Comparison of ENCODE assay signal across 1 mouse cellular context in the genomic region with DNA sequence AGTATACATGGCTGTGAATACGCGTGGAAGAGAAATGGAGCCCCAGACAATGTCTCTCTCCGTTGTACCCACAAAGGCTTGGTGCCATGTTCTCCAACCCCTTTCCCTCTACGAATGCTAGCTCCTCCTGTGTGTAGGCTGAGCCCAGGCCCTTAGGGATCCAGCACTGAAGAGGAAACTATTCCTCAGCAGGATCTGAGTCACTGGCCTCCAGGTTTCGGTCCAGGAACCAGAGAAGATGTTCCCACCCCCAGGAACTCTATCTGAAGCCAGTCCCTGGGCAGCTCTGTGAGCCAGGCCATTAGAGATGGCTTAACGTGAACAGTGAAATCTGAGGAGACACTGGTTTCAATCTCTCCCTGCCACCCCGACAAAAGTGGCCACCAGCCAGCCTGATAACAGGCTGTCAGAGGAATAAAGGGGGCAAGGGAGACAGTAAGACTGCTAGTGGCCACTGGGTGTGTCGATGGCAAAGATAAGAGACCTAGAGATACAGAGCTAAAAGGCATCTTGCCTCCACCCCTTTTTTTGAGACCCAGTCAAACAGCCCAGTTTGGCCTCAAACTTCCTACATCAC.
TF ChIP-seq lines count a peak whose summit lies in the region.

No protein-coding gene starts in this region.

TF ChIP-seq in MEL, 35 proteins besides CTCF, POLR2A, EP300 and RAD21 (continued from another document):
- TF ChIP-seq E2F4 (IDR thresholded peaks at IDR 0.05; ENCODE audit: borderline replicate concordance, low read depth, low read length), result no peak
- no peak for TF ChIP-seq SMC3 (IDR thresholded peaks at IDR 0.05; ENCODE audit: low read depth, low read length)
- TF ChIP-seq RCOR1 (IDR thresholded peaks at IDR 0.05; ENCODE audit: low read depth, low read length), result peak; percentile 69
- no peak for TF ChIP-seq UBTF (IDR thresholded peaks at IDR 0.05; ENCODE audit: borderline replicate concordance, insufficient read depth, low read depth, low read length)
- no peak for TF ChIP-seq TAL1 (IDR thresholded peaks at IDR 0.05; ENCODE audit: low read length)
- TF ChIP-seq POLR2AphosphoS5 (IDR thresholded peaks at IDR 0.05; ENCODE audit: borderline replicate concordance, low read depth, low read length), result no peak
TF ChIP-seq in MEL: peak in this region for 2.
